Mouse (Mus musculus) MEL (cell line): ENCODE data around the gene Padi2. TPM values are rescaled to one million over a fixed set of nuclear protein-coding genes. Genes with fewer than 3 reads are reported as not detected.

Source experiments
- DNase-seq: peaks from one replicate; pipeline ENCODE4 v3.0.0; 2011; ENCODE audit warnings: low read depth, low spot score
- H3K27ac ChIP-seq: 2 replicates; pipeline ENCODE4 v1.5.1; 2012; ENCODE audit warnings: low read depth, mild to moderate bottlenecking, control low read depth, low read length, moderate library complexity; ENCODE audit not compliant: control insufficient read depth
- H3K27me3 ChIP-seq, 2 experiments: fragments of 150-350 bp in 1 of 2; sonication (generic) in 1 of 2; 2 replicates each; pipeline ENCODE4 v1.6.1; 2012; ENCODE audit warnings: low read length in 2 of 2, mild to moderate bottlenecking in 2 of 2, improper control_type of control experiment in 1 of 2, moderate library complexity in 1 of 2; ENCODE audit not compliant: insufficient read depth in 2 of 2, control insufficient read depth in 1 of 2
- H3K36me3 ChIP-seq, 2 experiments: 2 replicates each; pipeline ENCODE4 v1.6.1; 2012 to 2014; ENCODE audit warnings: low read length in 2 of 2, improper control_type of control experiment in 1 of 2, inconsistent platforms in 1 of 2, mild to moderate bottlenecking in 1 of 2; ENCODE audit not compliant: insufficient read depth in 2 of 2, control insufficient read depth in 1 of 2
- H3K4me1 ChIP-seq, 2 experiments: fragments of 150-350 bp in 1 of 2; sonication (generic) in 1 of 2; 2 replicates each; pipeline ENCODE4 v1.6.1; 2012; ENCODE audit warnings: low read length in 2 of 2, improper control_type of control experiment in 1 of 2, mild to moderate bottlenecking in 1 of 2; ENCODE audit not compliant: insufficient read depth in 2 of 2, control insufficient read depth in 1 of 2
- H3K4me3 ChIP-seq, 2 experiments: fragments of 150-350 bp in 1 of 2; sonication (generic) in 1 of 2; 2 replicates each; pipeline ENCODE4 v1.5.1; 2012; ENCODE audit warnings: low read depth in 2 of 2, low read length in 2 of 2, mild to moderate bottlenecking in 2 of 2, moderate library complexity in 2 of 2, control low read depth in 1 of 2, improper control_type of control experiment in 1 of 2; ENCODE audit not compliant: control insufficient read depth in 1 of 2, insufficient read depth in 1 of 2
- H3K79me2 ChIP-seq: 2 replicates; pipeline ENCODE4 v1.6.1; 2012; ENCODE audit warnings: mild to moderate bottlenecking, low read length, moderate library complexity; ENCODE audit not compliant: control insufficient read depth, poor library complexity, insufficient read depth
- H3K9ac ChIP-seq: 2 replicates; pipeline ENCODE4 v1.6.1; 2012; ENCODE audit warnings: low read depth, mild to moderate bottlenecking, control low read depth, low read length, moderate library complexity; ENCODE audit not compliant: control insufficient read depth, poor library complexity, severe bottlenecking
- H3K9me3 ChIP-seq: fragments of 150-350 bp; sonication (generic); replicated peaks from 2 replicates; pipeline ENCODE4 v1.6.1; 2012; ENCODE audit warnings: mild to moderate bottlenecking, low read length, improper control_type of control experiment, moderate library complexity; ENCODE audit not compliant: insufficient read depth
- ETS1 ChIP-seq: IDR thresholded peaks from 2 replicates; pipeline ENCODE4 v1.6.1; 2012; ENCODE audit warnings: low read depth, mild to moderate bottlenecking, inconsistent platforms, low read length, improper control_type of control experiment, moderate library complexity
- GABPA ChIP-seq: IDR thresholded peaks from 2 replicates; pipeline ENCODE4 v1.6.1; 2012; ENCODE audit warnings: low read depth, mild to moderate bottlenecking, inconsistent platforms, low read length, improper control_type of control experiment, moderate library complexity
- GATA1 ChIP-seq: IDR thresholded peaks from 2 replicates; pipeline ENCODE4 v1.6.1; 2011; ENCODE audit warnings: low read depth, low read length, improper control_type of control experiment
- JUND ChIP-seq: IDR thresholded peaks from 2 replicates; pipeline ENCODE4 v1.6.1; 2011; ENCODE audit warnings: low read depth, mild to moderate bottlenecking, improper control_type of control experiment, low read length
- MAFK ChIP-seq: IDR thresholded peaks from 2 replicates; pipeline ENCODE4 v1.6.1; 2011; ENCODE audit warnings: low read depth, mild to moderate bottlenecking, low read length, improper control_type of control experiment, borderline replicate concordance
- MAX ChIP-seq: IDR thresholded peaks from 2 replicates; pipeline ENCODE4 v1.6.1; 2011; ENCODE audit warnings: low read length, improper control_type of control experiment
- MAZ ChIP-seq: IDR thresholded peaks from 2 replicates; pipeline ENCODE4 v1.6.1; 2012; ENCODE audit warnings: low read depth, mild to moderate bottlenecking, inconsistent platforms, low read length, improper control_type of control experiment
- MYB ChIP-seq: IDR thresholded peaks from 2 replicates; pipeline ENCODE4 v1.6.1; 2011; ENCODE audit warnings: mild to moderate bottlenecking, low read depth, low read length, improper control_type of control experiment
- MYC ChIP-seq: IDR thresholded peaks from 2 replicates; pipeline ENCODE4 v1.6.1; 2011; ENCODE audit warnings: low read depth, mild to moderate bottlenecking, low read length, improper control_type of control experiment, moderate library complexity
- NELFE ChIP-seq: IDR thresholded peaks from 2 replicates; pipeline ENCODE4 v1.6.1; 2011; ENCODE audit warnings: low read depth, low read length, improper control_type of control experiment
- NRF1 ChIP-seq: IDR thresholded peaks from 2 replicates; pipeline ENCODE4 v1.6.1; 2014; ENCODE audit warnings: low read depth, mild to moderate bottlenecking, inconsistent platforms, low read length, improper control_type of control experiment, moderate library complexity; ENCODE audit not compliant: poor library complexity, insufficient read depth, severe bottlenecking
- POLR2A ChIP-seq, 2 experiments: IDR thresholded peaks; 2 replicates each; pipeline ENCODE4 v1.6.1; 2011 to 2012; ENCODE audit warnings: low read length in 2 of 2, mild to moderate bottlenecking in 2 of 2, control low read depth in 1 of 2, improper control_type of control experiment in 1 of 2, low read depth in 1 of 2, moderate library complexity in 1 of 2; ENCODE audit not compliant: control insufficient read depth in 1 of 2, insufficient read depth in 1 of 2, poor library complexity in 1 of 2
- POLR2AphosphoS5 ChIP-seq: IDR thresholded peaks from 2 replicates; pipeline ENCODE4 v1.6.1; 2012; ENCODE audit warnings: low read depth, borderline replicate concordance, mild to moderate bottlenecking, inconsistent platforms, low read length, moderate library complexity, mixed read lengths
- SIN3A ChIP-seq: IDR thresholded peaks from 2 replicates; pipeline ENCODE4 v1.6.1; 2012; ENCODE audit warnings: low read length, improper control_type of control experiment, inconsistent platforms
- TBP ChIP-seq: IDR thresholded peaks from 2 replicates; pipeline ENCODE4 v1.8.0; 2011; ENCODE audit warnings: low read depth, low read length, improper control_type of control experiment
- TCF12 ChIP-seq: IDR thresholded peaks from 2 replicates; pipeline ENCODE4 v1.6.1; 2014; ENCODE audit warnings: low read depth, mild to moderate bottlenecking, inconsistent platforms, low read length, improper control_type of control experiment, moderate library complexity
- UBTF ChIP-seq: IDR thresholded peaks from 2 replicates; pipeline ENCODE4 v1.6.1; 2012; ENCODE audit warnings: low read depth, mild to moderate bottlenecking, inconsistent platforms, low read length, improper control_type of control experiment, moderate library complexity, borderline replicate concordance; ENCODE audit not compliant: insufficient read depth
- USF2 ChIP-seq, 2 experiments: IDR thresholded peaks; 2 replicates each; pipeline ENCODE4 v1.6.1; 2011 to 2012; ENCODE audit warnings: improper control_type of control experiment in 2 of 2, low read length in 2 of 2, borderline replicate concordance in 1 of 2, inconsistent platforms in 1 of 2, low read depth in 1 of 2, mild to moderate bottlenecking in 1 of 2; ENCODE audit not compliant: insufficient read depth in 1 of 2
- ZC3H11A ChIP-seq: IDR thresholded peaks from 2 replicates; pipeline ENCODE4 v1.6.1; 2012; ENCODE audit warnings: low read depth, mild to moderate bottlenecking, inconsistent platforms, low read length, improper control_type of control experiment
- ZNF384 ChIP-seq: IDR thresholded peaks from 2 replicates; pipeline ENCODE4 v1.6.1; 2012; ENCODE audit warnings: low read depth, mild to moderate bottlenecking, inconsistent platforms, low read length, improper control_type of control experiment
- polyA plus RNA-seq, 2 experiments: library from polyadenylated mRNA; stranded (reverse) in 1 of 2; unstranded in 1 of 2; fragments of >175 nt in 1 of 2; fragments of >200 nt in 1 of 2; gene quantifications; 2 replicates each; pipeline versions ENCODE4 v1.2.1 to v1.2.4; 2012; ENCODE audit warnings: low replicate concordance in 2 of 2, low read depth in 1 of 2; ENCODE audit not compliant: insufficient read length in 2 of 2, insufficient read depth in 1 of 2, missing spikeins in 1 of 2
- total RNA-seq: library from RNA; depleted of rRNA; stranded (reverse); fragments of 300-350 nt; gene quantifications from 2 replicates; pipeline ENCODE4 v1.2.3, GENCODE M21; 2012

Padi2 gene
- total and polyA plus RNA-seq, 3 experiments, result 0.07 to 0.27 TPM; not detected in 1

DNA sequence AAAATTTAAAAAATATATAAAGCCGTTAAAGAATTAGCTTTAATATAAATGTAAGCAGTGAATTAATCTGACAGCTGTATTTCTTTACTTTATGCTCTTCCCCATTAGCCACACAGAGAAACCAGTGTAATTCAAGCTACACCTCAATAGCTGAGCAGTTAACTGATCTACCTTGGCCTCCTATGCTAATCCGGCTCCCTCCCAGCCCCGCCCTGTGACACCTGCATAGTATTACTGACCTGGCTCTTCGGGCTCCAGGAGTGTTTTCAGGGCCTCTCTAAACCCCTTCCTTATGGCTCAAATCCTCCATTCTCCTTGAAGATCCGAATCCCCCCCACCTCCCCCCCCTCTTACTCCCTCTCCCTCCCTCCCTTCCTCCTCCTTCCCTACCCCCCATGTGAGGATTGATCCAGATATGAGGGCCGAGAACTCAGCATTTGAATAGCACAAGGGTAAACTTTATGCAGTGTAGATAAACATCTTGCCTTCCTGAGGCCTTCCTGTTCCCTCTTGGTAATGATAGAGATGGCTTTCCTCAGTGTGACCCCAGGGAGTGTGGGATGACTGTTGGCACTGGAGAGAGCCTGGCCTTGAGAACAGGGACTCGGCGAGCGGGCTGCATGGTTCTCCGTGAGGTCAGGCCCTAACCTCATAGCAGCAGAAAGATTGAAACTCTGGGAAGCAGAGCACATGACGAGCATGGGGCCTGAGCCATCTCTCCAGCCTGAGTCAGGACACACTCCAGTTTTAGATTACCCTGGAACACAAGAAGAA, 61.4 kb downstream of the Padi2 start:
- H3K27ac ChIP-seq, result no peak overlapping the region
- no peaks in the 10 kb centered on the region for H3K9me3 ChIP-seq
- H3K79me2 ChIP-seq, result peaks cover 7% of the 10 kb centered on the region
- DNase-seq, result no peak
- H3K27me3 ChIP-seq, result no peaks in the 10 kb centered on the region
- no peak overlapping the region for H3K4me3 ChIP-seq
- peaks cover 7 to 14% of the 10 kb centered on the region in 2 experiments for H3K4me1 ChIP-seq
- peaks cover 2 to 15% of the 10 kb centered on the region in 2 experiments; a peak in 3 of 4 replicates for H3K36me3 ChIP-seq
- H3K9ac ChIP-seq, result no peak overlapping the region
- TF ChIP-seq ZNF384, result no peak
- TF ChIP-seq MYB, result no peak
- no peak for TF ChIP-seq ETS1
- no peak for TF ChIP-seq NELFE
- no peak for TF ChIP-seq TCF12

DNA sequence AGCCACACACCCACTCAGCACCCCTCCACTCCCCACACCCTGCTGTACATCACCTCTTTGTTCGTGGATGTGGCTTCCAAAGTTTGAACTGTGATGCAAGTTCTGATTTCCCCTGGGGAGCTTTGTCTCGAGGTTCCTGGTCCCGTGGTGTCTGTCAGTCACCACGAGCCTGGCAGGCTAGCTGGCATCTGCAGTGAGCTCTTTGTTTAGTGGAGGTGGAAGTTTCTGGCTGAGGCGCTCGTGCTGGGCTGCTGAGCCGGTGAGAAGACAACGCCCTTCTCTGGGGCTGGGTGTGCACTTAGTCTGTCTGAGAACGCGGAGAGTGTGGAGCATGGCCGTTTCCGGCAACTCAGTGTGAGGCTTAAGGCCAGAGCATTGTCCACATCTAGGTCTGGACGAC, 65.5 kb downstream of the Padi2 start:
- H3K79me2 ChIP-seq, result no peaks in the 10 kb centered on the region
- TF ChIP-seq MAZ (no peak), MYB (no peak), SIN3A (no peak), GABPA (no peak), TBP (no peak), GATA1 (no peak)
- H3K36me3 ChIP-seq, result peaks cover 0 to 2% of the 10 kb centered on the region in 2 experiments; a peak in 1 of 4 replicates
- H3K9me3 ChIP-seq, result no peaks in the 10 kb centered on the region
- no peak for DNase-seq
- no peak overlapping the region for H3K9ac ChIP-seq
- H3K27ac ChIP-seq, result no peak overlapping the region
- no peak overlapping the region for H3K4me3 ChIP-seq
- no peaks in the 10 kb centered on the region for H3K27me3 ChIP-seq
- no peaks in the 10 kb centered on the region for H3K4me1 ChIP-seq

DNA sequence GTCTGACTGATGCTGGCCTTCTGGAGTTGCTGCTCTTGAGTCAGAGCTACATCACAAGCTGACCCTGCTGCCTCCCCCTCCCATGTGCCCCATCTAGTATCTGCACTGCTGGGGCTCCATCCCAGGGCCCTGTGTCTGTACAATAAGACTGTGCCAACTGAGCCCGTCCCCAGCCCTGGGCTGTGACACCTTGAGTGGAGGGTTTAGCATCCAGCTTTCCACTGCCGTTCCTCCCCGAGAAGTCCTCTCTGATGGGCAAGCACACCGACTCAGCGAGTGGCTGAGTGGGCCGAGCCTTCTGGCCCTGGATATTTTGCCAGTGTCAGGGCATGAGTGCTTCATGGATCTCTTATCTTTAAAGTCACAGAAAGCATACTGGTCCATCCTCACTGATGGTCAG, 68.3 kb downstream of the Padi2 start:
- H3K9ac ChIP-seq, result no peak overlapping the region
- H3K4me3 ChIP-seq, result no peak overlapping the region
- H3K27ac ChIP-seq, result no peak overlapping the region
- no peak for DNase-seq
- TF ChIP-seq MAFK (no peak), TBP (no peak), JUND (no peak), USF2 (IDR thresholded peaks at IDR 0.05; ENCODE audit: borderline replicate concordance in 1 of 2, insufficient read depth in 1 of 2, low read depth in 1 of 2, low read length in 2 of 2) (no peak), MYC (no peak), ZC3H11A (no peak), NRF1 (no peak), POLR2A (IDR thresholded peaks at IDR 0.05; ENCODE audit: control insufficient read depth in 1 of 2, insufficient read depth in 1 of 2, low read depth in 1 of 2, low read length in 2 of 2, poor library complexity in 1 of 2) (no peak), MAX (no peak), GATA1 (no peak), GABPA (no peak), SIN3A (no peak), UBTF (no peak), ZNF384 (no peak), POLR2AphosphoS5 (no peak), TCF12 (no peak)
- TF ChIP-seq, all 39 proteins: peak for 0
- H3K9me3 ChIP-seq, result no peaks in the 10 kb centered on the region
- H3K27me3 ChIP-seq, result no peaks in the 10 kb centered on the region
- H3K36me3 ChIP-seq, result peaks cover 4 to 9% of the 10 kb centered on the region in 2 experiments; a peak in 3 of 4 replicates
- no peaks in the 10 kb centered on the region for H3K79me2 ChIP-seq
- peaks cover 0 to 13% of the 10 kb centered on the region in 2 experiments; a peak in 3 of 4 replicates for H3K4me1 ChIP-seq
